Comparison of ENCODE assay signal across 8 mouse cellular contexts in genomic region chr4:40969781-40970591, GRCm38 (mm10). TPM values are rescaled to one million over a fixed set of nuclear protein-coding genes. Genes with fewer than 3 reads are reported as not detected.
DNase-seq lines count a peak whose midpoint lies in the region; ATAC-seq and TF ChIP-seq lines count a peak whose summit lies in the region.

No protein-coding gene starts in this region.

- peak overlapping the region; percentile 96 for H3K27ac ChIP-seq in gastrocnemius, adult 2 months
- peak overlapping the region; percentile 95 for H3K27ac ChIP-seq in heart, embryonic 16.5 days (ENCODE audit: low read length)
- peak overlapping the region; percentile 94 for H3K27ac ChIP-seq in limb, embryonic 12.5 days
- peak overlapping the region; percentile 88 for H3K27ac ChIP-seq in olfactory bulb, adult 2 months (ENCODE audit: insufficient read depth, low read depth, low read length)

- no peak for DNase-seq in gastrocnemius, adult 2 months
- DNase-seq in gastrocnemius, postnatal 36 days = no peak
- DNase-seq in ZHBTc4 (ENCODE audit: low read depth, low spot score) = peak; percentile 30
- DNase-seq in right cerebral cortex, postnatal 36 days (ENCODE audit: low spot score in 2 of 2) = no peak
- DNase-seq in left cerebral cortex, adult 9 months (ENCODE audit: low spot score in 2 of 2) = no peak

- H3K27me3 ChIP-seq in heart, embryonic 16.5 days (ENCODE audit: control insufficient read depth, insufficient read depth, low read length) = no peaks in the 10 kb centered on the region
- H3K27me3 ChIP-seq in limb, embryonic 12.5 days = no peaks in the 10 kb centered on the region

- TF ChIP-seq CTCF in gastrocnemius, adult 2 months (IDR thresholded peaks at IDR 0.05) = no peak
- no peak for TF ChIP-seq CTCF in olfactory bulb, adult 2 months (IDR thresholded peaks at IDR 0.05; ENCODE audit: insufficient read depth, low read depth, low read length)

- TF ChIP-seq POLR2A in olfactory bulb, adult 2 months (IDR thresholded peaks at IDR 0.05; ENCODE audit: insufficient read depth, low read depth, low read length) = no peak

- 12% methylated on average over 10 of the region's 13 CpGs for WGBS in heart, embryonic 16.5 days
- WGBS in limb, embryonic 12.5 days = 12% methylated on average over 10 of the region's 13 CpGs
- WGBS in olfactory bulb, adult 2 months = 8% methylated on average over 12 of the region's 13 CpGs

- intact Hi-C loops in gastrocnemius, adult 2 months (cut with DNase I) = loop anchor here (2.0 kb wide), 1 partner anchor 21 kb away; the partner anchor contains the start of genes Bag1 and Chmp5
- intact Hi-C loops in gastrocnemius, postnatal 36 days (cut with DNase I) = loop anchor here (1.0 kb wide), 1 partner anchor 21 kb away; no protein-coding TSS in a partner anchor

- H3K9ac ChIP-seq in heart, embryonic 16.5 days (ENCODE audit: low read length) = peak overlapping the region; percentile 93
- H3K9ac ChIP-seq in limb, embryonic 12.5 days (replicated peaks) = peak overlapping the region; percentile 82

- peaks cover 20% of the 10 kb centered on the region for H3K4me1 ChIP-seq in heart, embryonic 16.5 days (ENCODE audit: control insufficient read depth, insufficient read depth, low read length)
- peaks cover 18% of the 10 kb centered on the region for H3K4me1 ChIP-seq in limb, embryonic 12.5 days (replicated peaks)
- H3K4me1 ChIP-seq in olfactory bulb, adult 2 months (ENCODE audit: control insufficient read depth, insufficient read depth, low read length) = peaks cover 6% of the 10 kb centered on the region; the same call in 1 of the 2 replicates

- H3K36me3 ChIP-seq in heart, embryonic 16.5 days (ENCODE audit: control insufficient read depth, insufficient read depth) = peaks cover 14% of the 10 kb centered on the region
- peaks cover 32% of the 10 kb centered on the region for H3K36me3 ChIP-seq in limb, embryonic 12.5 days

- peak overlapping the region; percentile 75 for H3K4me2 ChIP-seq in heart, embryonic 16.5 days (ENCODE audit: low read depth, low read length)
- peak overlapping the region; percentile 75 for H3K4me2 ChIP-seq in limb, embryonic 12.5 days

- H3K9me3 ChIP-seq in heart, embryonic 16.5 days (replicated peaks; ENCODE audit: control insufficient read depth, low read length) = no peaks in the 10 kb centered on the region
- no peaks in the 10 kb centered on the region for H3K9me3 ChIP-seq in limb, embryonic 12.5 days

- H3K4me3 ChIP-seq in gastrocnemius, adult 2 months = peak overlapping the region; percentile 68
- H3K4me3 ChIP-seq in heart, embryonic 16.5 days (ENCODE audit: low read length) = peak overlapping the region; percentile 93
- H3K4me3 ChIP-seq in limb, embryonic 12.5 days (replicated peaks) = peak overlapping the region; percentile 94
- H3K4me3 ChIP-seq in olfactory bulb, adult 2 months (ENCODE audit: insufficient read depth, low read depth, low read length) = peak overlapping the region; percentile 98

- ATAC-seq in heart, embryonic 16.5 days (replicated peaks; ENCODE audit: extremely low read depth, insufficient read depth, low FRiP score) = no peak; the same call in 1 of the 2 replicates
- ATAC-seq in limb, embryonic 12.5 days (ENCODE audit: insufficient number of reproducible peaks, insufficient read depth, low FRiP score, low TSS enrichment, low read depth) = peak; percentile 23; the same call in 1 of the 2 replicates

RNA-seq across cellular contexts. Expression of gene Nfx1, which starts 0.7 kb away (rescaled TPM):
- 10 to 100 TPM; 22.6 to 22.7 TPM for total RNA-seq in gastrocnemius, adult 2 months (2021)
- 10 to 100 TPM; 17.3 to 21.8 TPM for total RNA-seq in gastrocnemius, postnatal 36 days (2021)
- 55.6 and 57.6 TPM in 2 replicates for polyA plus RNA-seq in heart, embryonic 16.5 days (2015; fragmentation: Nextera tagmentation; extraction: Ambion mirVana)
- polyA plus RNA-seq in limb, embryonic 12.5 days (2016; fragmentation: Nextera tagmentation; extraction: Ambion mirVana) = 103 and 106 TPM in 2 replicates
- not detected in 2 replicates for polyA plus RNA-seq in olfactory bulb, adult 2 months (2012; ENCODE audit: insufficient read depth, insufficient read length, low replicate concordance, missing spikeins)

RNA-seq across cellular contexts. Expression of gene Chmp5, which starts 21.8 kb away (rescaled TPM):
- total RNA-seq in gastrocnemius, adult 2 months (2021) = 10 to 100 TPM; 19.8 to 24.3 TPM
- total RNA-seq in gastrocnemius, postnatal 36 days (2021) = 10 to 100 TPM; 21.2 to 21.6 TPM
- 75.8 and 75.9 TPM in 2 replicates for polyA plus RNA-seq in heart, embryonic 16.5 days (2015; fragmentation: Nextera tagmentation; extraction: Ambion mirVana)
- 101 and 105 TPM in 2 replicates for polyA plus RNA-seq in limb, embryonic 12.5 days (2016; fragmentation: Nextera tagmentation; extraction: Ambion mirVana)
- not detected in 2 replicates for polyA plus RNA-seq in olfactory bulb, adult 2 months (2012; ENCODE audit: insufficient read depth, insufficient read length, low replicate concordance, missing spikeins)

RNA-seq across cellular contexts. Expression of gene Bag1, which starts 21.9 kb away (rescaled TPM):
- 100 to 1,000 TPM; 201 to 232 TPM for total RNA-seq in gastrocnemius, adult 2 months (2021)
- total RNA-seq in gastrocnemius, postnatal 36 days (2021) = 100 to 1,000 TPM; 185 to 205 TPM
- 189 and 218 TPM in 2 replicates for polyA plus RNA-seq in heart, embryonic 16.5 days (2015; fragmentation: Nextera tagmentation; extraction: Ambion mirVana)
- polyA plus RNA-seq in limb, embryonic 12.5 days (2016; fragmentation: Nextera tagmentation; extraction: Ambion mirVana) = 229 and 239 TPM in 2 replicates
- polyA plus RNA-seq in olfactory bulb, adult 2 months (2012; ENCODE audit: insufficient read depth, insufficient read length, low replicate concordance, missing spikeins) = not detected in 2 replicates

RNA-seq across cellular contexts. Expression of gene Spink4, which starts 50.1 kb away (rescaled TPM):
- total RNA-seq in gastrocnemius, adult 2 months (2021) = not detected
- total RNA-seq in gastrocnemius, postnatal 36 days (2021) = not detected
- polyA plus RNA-seq in heart, embryonic 16.5 days (2015; fragmentation: Nextera tagmentation; extraction: Ambion mirVana) = 5.4 and 6.4 TPM in 2 replicates
- polyA plus RNA-seq in limb, embryonic 12.5 days (2016; fragmentation: Nextera tagmentation; extraction: Ambion mirVana) = not detected in 2 replicates
- polyA plus RNA-seq in olfactory bulb, adult 2 months (2012; ENCODE audit: insufficient read depth, insufficient read length, low replicate concordance, missing spikeins) = not detected in 2 replicates
